Mouse (Mus musculus): ENCODE results near the gene Gm5737. TPM values are rescaled to one million over a fixed set of nuclear protein-coding genes. Genes with fewer than 3 reads are reported as not detected.

Gm5737 gene
- polyA plus RNA-seq, 1 experiment from 2014 or later = not detected

GRCm38 (mm10) chr7:120843852-120844435 is 31.8 kb downstream of the Gm5737 start:
- peak; percentile 17; the same call in 1 of the 2 replicates for ATAC-seq (ENCODE audit: borderline replicate concordance, extremely low read depth, low FRiP score, low TSS enrichment)

GRCm38 (mm10) chr7:120844689-120845088 is 32.5 kb downstream of the Gm5737 start:
- Histone ChIP-seq H3K4me2 (peak overlapping the region; percentile 84), H3K9me3 (no peaks in the 10 kb centered on the region), H3K4me1 (peaks cover 13% of the 10 kb centered on the region; the same call in 1 of the 2 replicates), H3K9ac (peak overlapping the region; percentile 89; the same call in 1 of the 2 replicates), H3K4me3 (peak overlapping the region; percentile 78), H3K27ac (no peak overlapping the region), H3K27me3 (no peaks in the 10 kb centered on the region), H3K36me3 (peaks cover 5% of the 10 kb centered on the region; the same call in 1 of the 2 replicates)
- ATAC-seq (ENCODE audit: borderline replicate concordance, extremely low read depth, low FRiP score, low TSS enrichment) = no peak
- 42% methylated on average over 9 of the region's 9 CpGs for WGBS

More at GRCm38 (mm10) chr7:120843852-120844435, 31.8 kb downstream of the Gm5737 start:
- peak overlapping the region; percentile 84 for H3K4me2 ChIP-seq
- WGBS = 4% methylated on average over 16 of the region's 16 CpGs
- H3K9me3 ChIP-seq = no peaks in the 10 kb centered on the region
- H3K4me3 ChIP-seq = peak overlapping the region; percentile 78
- H3K9ac ChIP-seq = peak overlapping the region; percentile 89
- no peaks in the 10 kb centered on the region for H3K27me3 ChIP-seq
- peaks cover 13% of the 10 kb centered on the region; the same call in 1 of the 2 replicates for H3K4me1 ChIP-seq
- peak overlapping the region; percentile 99 for H3K27ac ChIP-seq
- H3K36me3 ChIP-seq = peaks cover 5% of the 10 kb centered on the region; the same call in 1 of the 2 replicates

- H3K4me2 ChIP-seq = no peak overlapping the region
- no peaks in the 10 kb centered on the region for H3K27me3 ChIP-seq
- WGBS = 75% methylated on average over 3 of the region's 3 CpGs
- no peak for ATAC-seq (ENCODE audit: borderline replicate concordance, extremely low read depth, low FRiP score, low TSS enrichment)
- no peak overlapping the region for H3K4me3 ChIP-seq
- H3K9me3 ChIP-seq = no peaks in the 10 kb centered on the region
- no peak overlapping the region for H3K27ac ChIP-seq
- peaks cover 25% of the 10 kb centered on the region for H3K4me1 ChIP-seq
- no peak overlapping the region for H3K9ac ChIP-seq
- H3K36me3 ChIP-seq = peaks cover 5% of the 10 kb centered on the region; the same call in 1 of the 2 replicates
Observed at GRCm38 (mm10) chr7:120848831-120849512, 36.8 kb downstream of the Gm5737 start.

GRCm38 (mm10) chr7:120850165-120850564 is 38.0 kb downstream of the Gm5737 start:
- Histone ChIP-seq H3K9ac (no peak overlapping the region), H3K4me2 (no peak overlapping the region), H3K9me3 (no peaks in the 10 kb centered on the region), H3K4me3 (no peak overlapping the region), H3K36me3 (peaks cover 5% of the 10 kb centered on the region; the same call in 1 of the 2 replicates), H3K27me3 (no peaks in the 10 kb centered on the region), H3K4me1 (peaks cover 15% of the 10 kb centered on the region), H3K27ac (no peak overlapping the region)
- no peak for ATAC-seq (ENCODE audit: borderline replicate concordance, extremely low read depth, low FRiP score, low TSS enrichment)
- 87% methylated on average over 3 of the region's 3 CpGs for WGBS

DNA sequence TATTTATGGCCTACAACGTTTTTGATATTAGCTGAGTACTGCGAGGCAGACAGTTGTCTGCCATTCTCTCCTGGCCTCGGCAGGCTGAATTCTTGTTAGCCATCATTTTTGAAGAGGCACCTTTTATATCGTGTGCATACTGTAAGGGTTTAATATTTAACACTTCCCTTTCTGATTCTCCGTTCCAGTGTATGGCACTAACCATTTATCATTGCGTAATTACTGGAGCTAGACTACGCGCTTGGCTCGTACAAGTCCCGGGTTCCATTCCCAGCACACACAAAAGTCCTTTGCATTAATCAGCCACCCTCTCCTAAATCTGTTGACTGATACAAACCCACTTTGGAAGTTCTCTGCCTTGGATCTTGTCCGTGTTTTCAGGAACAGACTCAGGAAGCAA is 47.7 kb downstream of the Gm5737 start:
- WGBS = 77% methylated on average over 11 of the region's 11 CpGs
- Histone ChIP-seq H3K27ac (no peak overlapping the region), H3K4me2 (no peak overlapping the region), H3K9me3 (no peaks in the 10 kb centered on the region), H3K4me3 (no peak overlapping the region), H3K36me3 (peaks cover 9% of the 10 kb centered on the region; the same call in 1 of the 2 replicates), H3K9ac (no peak overlapping the region), H3K4me1 (peaks cover 34% of the 10 kb centered on the region), H3K27me3 (no peaks in the 10 kb centered on the region)
- no peak for ATAC-seq (ENCODE audit: borderline replicate concordance, extremely low read depth, low FRiP score, low TSS enrichment)

GRCm38 (mm10) chr7:120860799-120861487 is 48.8 kb downstream of the Gm5737 start:
- Histone ChIP-seq H3K27ac (no peak overlapping the region), H3K27me3 (no peaks in the 10 kb centered on the region), H3K9ac (no peak overlapping the region), H3K4me3 (no peak overlapping the region), H3K36me3 (peaks cover 9% of the 10 kb centered on the region; the same call in 1 of the 2 replicates), H3K4me1 (peaks cover 45% of the 10 kb centered on the region), H3K9me3 (no peaks in the 10 kb centered on the region), H3K4me2 (no peak overlapping the region)
- 40% methylated on average over 10 of the region's 10 CpGs for WGBS
- no peak for ATAC-seq (ENCODE audit: borderline replicate concordance, extremely low read depth, low FRiP score, low TSS enrichment)

DNA sequence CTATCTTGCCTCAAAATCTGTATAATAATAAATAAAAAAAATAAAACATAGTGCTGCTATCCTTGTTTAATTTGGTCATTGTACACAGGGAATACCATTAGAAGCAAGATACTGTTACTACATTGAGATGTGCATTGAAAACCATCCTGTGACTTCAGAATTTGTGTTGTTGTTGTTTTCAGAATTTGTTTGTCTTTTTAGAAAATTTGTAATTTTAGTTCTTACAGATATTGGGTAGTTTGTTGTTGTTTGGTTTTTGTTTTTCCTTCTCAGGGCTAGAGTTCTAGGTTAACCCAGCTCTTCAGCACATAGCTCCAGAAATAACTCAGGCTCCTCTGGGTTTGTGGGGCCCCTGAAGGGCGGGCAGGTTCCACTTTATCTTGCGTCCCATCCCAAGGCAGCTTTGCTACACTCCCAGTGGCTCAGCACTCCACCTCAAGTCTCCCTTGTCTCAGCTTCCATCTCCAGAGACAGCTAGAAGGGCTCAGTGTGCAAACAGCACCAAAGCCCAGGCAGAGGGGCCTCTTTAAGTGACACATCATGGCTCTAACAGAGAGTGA is 49.4 kb downstream of the Gm5737 start:
- peaks cover 51% of the 10 kb centered on the region for H3K4me1 ChIP-seq
- no peak for ATAC-seq (ENCODE audit: borderline replicate concordance, extremely low read depth, low FRiP score, low TSS enrichment)
- no peak overlapping the region for H3K4me3 ChIP-seq
- no peaks in the 10 kb centered on the region for H3K27me3 ChIP-seq
- peaks cover 9% of the 10 kb centered on the region; the same call in 1 of the 2 replicates for H3K36me3 ChIP-seq
- no peak overlapping the region for H3K9ac ChIP-seq
- no peak overlapping the region for H3K27ac ChIP-seq
- H3K9me3 ChIP-seq = no peaks in the 10 kb centered on the region
- 37% methylated on average over 2 of the region's 2 CpGs for WGBS
- H3K4me2 ChIP-seq = no peak overlapping the region

- no peaks in the 10 kb centered on the region for H3K27me3 ChIP-seq
- no peak overlapping the region for H3K4me3 ChIP-seq
- H3K9me3 ChIP-seq = no peaks in the 10 kb centered on the region
- H3K4me2 ChIP-seq = no peak overlapping the region
- H3K36me3 ChIP-seq = peaks cover 9% of the 10 kb centered on the region; the same call in 1 of the 2 replicates
- ATAC-seq (ENCODE audit: borderline replicate concordance, extremely low read depth, low FRiP score, low TSS enrichment) = no peak
- H3K27ac ChIP-seq = no peak overlapping the region
- H3K9ac ChIP-seq = no peak overlapping the region
- H3K4me1 ChIP-seq = peaks cover 56% of the 10 kb centered on the region
- 41% methylated on average over 3 of the region's 3 CpGs for WGBS
Observed at GRCm38 (mm10) chr7:120862196-120862595, 50.0 kb downstream of the Gm5737 start.

GRCm38 (mm10) chr7:120862626-120863025 is 50.5 kb downstream of the Gm5737 start:
- Histone ChIP-seq H3K4me2 (no peak overlapping the region), H3K4me3 (no peak overlapping the region), H3K9ac (no peak overlapping the region), H3K9me3 (no peaks in the 10 kb centered on the region), H3K4me1 (peaks cover 56% of the 10 kb centered on the region), H3K27ac (no peak overlapping the region), H3K27me3 (no peaks in the 10 kb centered on the region), H3K36me3 (peaks cover 9% of the 10 kb centered on the region; the same call in 1 of the 2 replicates)
- 66% methylated on average over 7 of the region's 7 CpGs for WGBS
- ATAC-seq (ENCODE audit: borderline replicate concordance, extremely low read depth, low FRiP score, low TSS enrichment) = no peak

DNA sequence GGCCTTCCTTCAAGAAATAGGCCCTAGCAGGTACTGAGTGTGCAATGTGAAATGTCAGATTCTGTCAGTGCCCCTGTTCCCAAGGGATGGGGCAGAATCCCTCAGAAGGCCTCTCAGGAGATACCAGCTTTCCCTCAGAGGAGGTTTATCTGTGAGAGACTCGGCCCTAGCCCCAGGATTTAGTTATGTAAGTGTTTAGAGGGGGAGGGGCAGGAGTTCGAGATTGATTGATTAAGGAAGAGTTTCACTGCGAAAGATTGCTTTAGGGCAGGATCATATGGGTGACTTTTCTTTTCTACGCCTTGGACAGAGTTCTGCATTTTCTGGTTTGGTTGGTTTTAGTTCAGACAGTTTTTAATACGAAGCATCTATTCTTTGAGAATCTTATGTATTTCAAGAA is 51.3 kb downstream of the Gm5737 start:
- Histone ChIP-seq H3K9me3 (no peaks in the 10 kb centered on the region), H3K4me2 (no peak overlapping the region), H3K9ac (no peak overlapping the region), H3K27me3 (no peaks in the 10 kb centered on the region), H3K4me1 (peaks cover 62% of the 10 kb centered on the region), H3K36me3 (peaks cover 4% of the 10 kb centered on the region; the same call in 1 of the 2 replicates), H3K4me3 (no peak overlapping the region), H3K27ac (peak overlapping the region; percentile 86; the same call in 1 of the 2 replicates)
- ATAC-seq (ENCODE audit: borderline replicate concordance, extremely low read depth, low FRiP score, low TSS enrichment) = no peak
- WGBS = 50% methylated on average over 5 of the region's 5 CpGs

DNA sequence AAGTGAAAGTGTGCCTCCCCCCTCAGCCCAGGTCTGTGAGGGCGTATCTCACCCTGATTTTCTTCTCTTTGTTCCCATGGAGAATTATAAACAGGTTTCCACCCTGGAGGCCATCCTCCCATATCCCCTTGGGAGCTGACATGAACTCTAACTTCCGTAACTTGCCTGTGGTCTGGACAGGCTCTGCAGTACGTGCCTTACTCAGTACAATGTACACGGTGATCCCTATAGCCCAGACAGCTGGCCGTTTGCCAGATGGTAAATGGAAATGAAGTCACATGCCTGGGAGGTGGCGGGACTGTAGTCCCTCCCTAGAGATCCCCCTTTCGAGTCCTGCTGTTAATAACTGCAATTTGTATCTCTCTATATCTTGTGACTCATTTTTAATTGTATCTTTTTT is 52.9 kb downstream of the Gm5737 start:
- no peaks in the 10 kb centered on the region for H3K36me3 ChIP-seq
- peak; percentile 91 for ATAC-seq (ENCODE audit: borderline replicate concordance, extremely low read depth, low FRiP score, low TSS enrichment)
- no peak overlapping the region; the same call in 1 of the 2 replicates for H3K4me3 ChIP-seq
- H3K9ac ChIP-seq = 0 out of 2 replicates have a peak overlapping the region, but pooled peaks have one; percentile 18
- peak overlapping the region; percentile 86 for H3K27ac ChIP-seq
- peaks cover 76% of the 10 kb centered on the region for H3K4me1 ChIP-seq
- 4% methylated on average over 7 of the region's 7 CpGs for WGBS
- H3K4me2 ChIP-seq = peak overlapping the region; percentile 39
- H3K9me3 ChIP-seq = no peaks in the 10 kb centered on the region
- no peaks in the 10 kb centered on the region for H3K27me3 ChIP-seq

Data from lung, embryonic 15.5 days (tissue).